Mouse (Mus musculus) embryo, embryonic 10.5 days (tissue): Measurements from ENCODE around the gene Gm8653.
"Not testable (repeated sequence)": the region's sequence is repeated elsewhere in the genome, so short reads cannot be mapped to it uniquely, and the experiment has no call there.

ENCODE experiments used
- DNase-seq: peaks from one replicate; pipeline ENCODE4 v3.0.0-alpha.2; 2015; ENCODE audit warnings: low spot score

The Gm8653 gene

DNA sequence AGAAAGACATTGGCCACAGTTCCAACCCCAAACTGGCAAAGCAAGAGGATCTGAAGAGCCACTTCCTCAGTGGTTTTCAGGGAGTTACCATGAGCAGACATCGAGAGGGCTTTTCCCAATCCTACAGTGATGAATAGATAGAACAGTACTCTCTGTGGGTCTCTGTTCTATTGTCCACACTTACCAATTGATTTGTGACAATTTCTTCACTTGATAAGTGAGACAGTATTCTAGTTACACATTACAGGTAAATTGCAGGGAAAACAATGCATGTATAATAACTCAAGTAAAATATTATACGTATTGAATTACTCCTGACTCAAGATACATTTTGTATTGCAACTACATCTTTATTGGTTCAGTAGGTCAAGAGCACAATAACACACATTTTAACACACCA is at the start of gene Gm8653:
Gene Gm8653, minus strand, starts transcription at position 101 of the 400 bp plus-strand sequence.
- not testable (repeated sequence) for DNase-seq

DNA sequence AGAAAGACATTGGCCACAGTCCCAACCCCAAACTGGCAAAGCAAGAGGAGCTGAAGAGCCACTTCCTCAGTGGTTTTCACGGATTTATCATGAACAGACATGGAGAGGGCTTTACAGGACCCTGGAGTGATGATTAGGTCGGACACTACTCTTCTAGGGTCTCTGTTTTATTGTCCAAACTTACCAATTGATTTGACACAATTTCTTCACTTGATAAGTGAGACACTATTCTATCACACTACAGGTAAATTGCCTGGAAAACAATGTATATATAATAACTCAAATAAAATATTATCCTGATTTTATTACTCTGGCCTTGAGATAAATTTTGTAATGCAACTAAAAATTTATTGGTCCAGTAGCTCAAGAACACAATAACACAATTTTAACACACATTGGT is 28.3 kb upstream of the Gm8653 start, which contains the start of gene Gm8453:
Gene Gm8453, minus strand, starts transcription at position 101 of the 400 bp plus-strand sequence.
- DNase-seq = not testable (repeated sequence)

DNA sequence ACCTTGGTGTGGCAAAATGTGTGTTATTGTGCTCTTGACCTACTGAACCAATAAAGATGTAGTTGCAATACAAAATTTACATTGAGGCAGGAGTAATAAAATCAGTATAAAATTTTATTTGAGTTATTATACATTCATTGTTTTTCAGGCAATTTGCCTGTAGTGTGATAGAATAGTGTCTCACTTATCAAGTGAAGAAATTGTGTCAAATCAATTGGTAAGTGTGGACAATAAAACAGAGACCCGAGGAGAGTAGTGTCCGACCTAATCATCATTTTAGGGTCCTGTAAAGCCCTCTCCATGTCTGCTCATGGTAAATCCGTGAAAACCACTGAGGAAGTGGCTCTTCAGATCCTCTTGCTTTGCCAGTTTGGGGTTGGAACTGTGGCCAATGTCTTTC is 12.0 kb downstream of the Gm8653 start, which contains the start of gene Vmn1r143:
Gene Vmn1r143, plus strand, starts transcription at position 301 of the 400 bp plus-strand sequence.
- DNase-seq = not testable (repeated sequence)

DNA sequence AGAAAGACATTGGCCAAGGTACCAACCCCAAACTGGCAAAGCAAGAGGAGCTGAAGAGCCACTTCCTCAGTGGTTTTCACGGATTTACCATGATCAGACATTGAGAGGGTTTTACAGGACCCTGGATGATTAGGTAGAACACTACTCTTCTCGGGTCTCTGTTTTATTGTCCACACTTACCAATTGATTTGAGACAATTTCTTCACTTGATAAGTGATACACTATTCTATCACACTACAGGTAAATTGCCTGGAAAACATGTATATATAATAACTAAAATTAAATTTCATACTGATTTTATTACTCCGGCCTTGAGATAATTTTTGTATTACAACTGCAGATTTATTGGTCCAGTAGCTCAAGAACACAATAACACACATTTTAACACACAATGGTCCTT is 37.1 kb downstream of the Gm8653 start, which contains the start of gene Vmn1r142:
Gene Vmn1r142, minus strand, starts transcription at position 101 of the 400 bp plus-strand sequence.
- DNase-seq = not testable (repeated sequence)
